Mouse (Mus musculus) forebrain, embryonic 16.5 days (tissue): Measurements from ENCODE around the gene Dab2ip. TPM values are rescaled to one million over a fixed set of nuclear protein-coding genes. Genes with fewer than 3 reads are reported as not detected.

Source experiments
- ATAC-seq: fragments of 200-750 bp; cut with Nextera tagmentation; 2 replicates; pipeline ENCODE4 v1.8.0; 2017; ENCODE audit warnings: mild to moderate bottlenecking, moderate library complexity
- H3K27ac ChIP-seq: fragments of 300-500 bp; sonication (generic); 2 replicates; pipeline ENCODE4 v1.5.1; 2014; ENCODE audit warnings: low read length, control low read depth
- H3K27me3 ChIP-seq: fragments of 300-500 bp; sonication (generic); replicated peaks from 2 replicates; pipeline ENCODE4 v1.6.1; 2014; ENCODE audit warnings: low read length; ENCODE audit not compliant: control insufficient read depth, insufficient read depth
- H3K36me3 ChIP-seq: fragments of 300-500 bp; sonication (generic); 2 replicates; pipeline ENCODE4 v1.6.1; 2014; ENCODE audit not compliant: control insufficient read depth, insufficient read depth
- H3K4me1 ChIP-seq: fragments of 300-500 bp; sonication (generic); replicated peaks from 2 replicates; pipeline ENCODE4 v1.6.1; 2014; ENCODE audit warnings: low read length; ENCODE audit not compliant: control insufficient read depth, insufficient read depth
- H3K4me2 ChIP-seq: fragments of 300-500 bp; sonication (generic); 2 replicates; pipeline ENCODE4 v1.6.1; 2014; ENCODE audit warnings: mild to moderate bottlenecking, low read length, control low read depth
- H3K4me3 ChIP-seq: fragments of 300-500 bp; sonication (generic); replicated peaks from 2 replicates; pipeline ENCODE4 v1.5.1; 2014; ENCODE audit warnings: mild to moderate bottlenecking, low read length, control low read depth
- H3K9ac ChIP-seq: fragments of 300-500 bp; sonication (generic); replicated peaks from 2 replicates; pipeline ENCODE4 v1.6.1; 2014; ENCODE audit warnings: low read depth, low read length, control low read depth
- H3K9me3 ChIP-seq: fragments of 300-500 bp; sonication (generic); 2 replicates; pipeline ENCODE4 v1.6.1; 2016; ENCODE audit warnings: low read length; ENCODE audit not compliant: control insufficient read depth
- WGBS: fragments of 180-500 bp; shearing (Covaris S2); extraction: QIAGEN DNeasy Blood & Tissue Kit; methylation state at CpG from one replicate; pipeline ENCODE4 v1.1.7; 2014; 5-methylcytosine and 5-hydroxymethylcytosine counted together
- polyA plus RNA-seq: library from polyadenylated mRNA; unstranded; fragments of >200 nt; fragmentation: Nextera tagmentation; extraction: Ambion mirVana; gene quantifications from 2 replicates; pipeline ENCODE4 v1.2.1, GENCODE M21; 2015

The Dab2ip gene
- polyA plus RNA-seq, 1 experiment from 2014 or later, result 42.8 TPM

GRCm38 (mm10) chr2:35570743-35571142 lies 12.7 kb downstream of the Dab2ip start:
- Histone ChIP-seq H3K9ac (no peak overlapping the region), H3K4me3 (no peak overlapping the region), H3K9me3 (no peaks in the 10 kb centered on the region), H3K27me3 (no peaks in the 10 kb centered on the region), H3K36me3 (no peaks in the 10 kb centered on the region), H3K4me1 (no peaks in the 10 kb centered on the region), H3K4me2 (no peak overlapping the region), H3K27ac (no peak overlapping the region)
- no peak for ATAC-seq
- 52% methylated on average over 4 of the region's 4 CpGs for WGBS

GRCm38 (mm10) chr2:35574643-35575042 lies 16.6 kb downstream of the Dab2ip start:
- Histone ChIP-seq H3K36me3 (no peaks in the 10 kb centered on the region), H3K4me1 (no peaks in the 10 kb centered on the region), H3K9me3 (no peaks in the 10 kb centered on the region), H3K27ac (no peak overlapping the region), H3K27me3 (no peaks in the 10 kb centered on the region), H3K4me2 (no peak overlapping the region), H3K9ac (no peak overlapping the region), H3K4me3 (no peak overlapping the region)
- WGBS, result 27% methylated on average over 1 of the region's 1 CpGs
- no peak for ATAC-seq

GRCm38 (mm10) chr2:35576675-35577074 lies 18.6 kb downstream of the Dab2ip start:
- no peaks in the 10 kb centered on the region for H3K9me3 ChIP-seq
- H3K27me3 ChIP-seq, result peaks cover 7% of the 10 kb centered on the region
- 91% methylated on average over 3 of the region's 3 CpGs for WGBS
- no peak overlapping the region for H3K4me3 ChIP-seq
- ATAC-seq, result no peak
- no peak overlapping the region for H3K27ac ChIP-seq
- H3K4me2 ChIP-seq, result no peak overlapping the region
- peaks cover 5% of the 10 kb centered on the region for H3K4me1 ChIP-seq
- H3K36me3 ChIP-seq, result no peaks in the 10 kb centered on the region
- H3K9ac ChIP-seq, result no peak overlapping the region

GRCm38 (mm10) chr2:35580111-35580510 lies 22.0 kb downstream of the Dab2ip start:
- WGBS, result 60% methylated on average over 4 of the region's 4 CpGs
- Histone ChIP-seq H3K9me3 (no peaks in the 10 kb centered on the region), H3K27ac (no peak overlapping the region), H3K27me3 (peaks cover 20% of the 10 kb centered on the region), H3K4me3 (no peak overlapping the region), H3K4me2 (no peak overlapping the region), H3K4me1 (peaks cover 19% of the 10 kb centered on the region), H3K36me3 (no peaks in the 10 kb centered on the region), H3K9ac (no peak overlapping the region)
- ATAC-seq, result no peak

GRCm38 (mm10) chr2:35581501-35582340 lies 23.7 kb downstream of the Dab2ip start:
- Histone ChIP-seq H3K4me1 (peaks cover 19% of the 10 kb centered on the region), H3K27ac (no peak overlapping the region), H3K9ac (peak overlapping the region; percentile 58), H3K36me3 (no peaks in the 10 kb centered on the region), H3K27me3 (peaks cover 20% of the 10 kb centered on the region), H3K4me3 (peak overlapping the region; percentile 48), H3K9me3 (no peaks in the 10 kb centered on the region), H3K4me2 (peak overlapping the region; percentile 89)
- peak; percentile 32; the same call in 1 of the 2 replicates for ATAC-seq
- WGBS, result under 1% methylated on average over 69 of the region's 76 CpGs

GRCm38 (mm10) chr2:35582341-35582941 lies 24.4 kb downstream of the Dab2ip start:
- Histone ChIP-seq H3K36me3 (no peaks in the 10 kb centered on the region), H3K4me1 (peaks cover 19% of the 10 kb centered on the region), H3K9ac (peak overlapping the region; percentile 36), H3K27me3 (peaks cover 20% of the 10 kb centered on the region), H3K9me3 (no peaks in the 10 kb centered on the region), H3K4me3 (peak overlapping the region; percentile 48), H3K4me2 (peak overlapping the region; percentile 89), H3K27ac (no peak overlapping the region)
- peak; percentile 31; the same call in 1 of the 2 replicates for ATAC-seq
- under 1% methylated on average over 30 of the region's 46 CpGs for WGBS

- Histone ChIP-seq H3K36me3 (no peaks in the 10 kb centered on the region), H3K27ac (no peak overlapping the region), H3K4me3 (no peak overlapping the region), H3K4me1 (peaks cover 19% of the 10 kb centered on the region), H3K27me3 (peaks cover 20% of the 10 kb centered on the region), H3K9me3 (no peaks in the 10 kb centered on the region), H3K4me2 (no peak overlapping the region), H3K9ac (no peak overlapping the region)
- WGBS, result 59% methylated on average over 5 of the region's 5 CpGs
- no peak for ATAC-seq
These were observed 25.3 kb downstream of the Dab2ip start for GRCm38 (mm10) chr2:35583406-35583805.

- 93% methylated on average over 3 of the region's 3 CpGs for WGBS
- Histone ChIP-seq H3K9ac (no peak overlapping the region), H3K4me2 (no peak overlapping the region), H3K36me3 (no peaks in the 10 kb centered on the region), H3K4me3 (no peak overlapping the region), H3K27ac (no peak overlapping the region), H3K9me3 (no peaks in the 10 kb centered on the region), H3K4me1 (peaks cover 19% of the 10 kb centered on the region), H3K27me3 (peaks cover 20% of the 10 kb centered on the region)
- ATAC-seq, result no peak
These were observed 25.9 kb downstream of the Dab2ip start for GRCm38 (mm10) chr2:35584011-35584410.

GRCm38 (mm10) chr2:35588368-35588767 lies 30.3 kb downstream of the Dab2ip start:
- H3K4me1 ChIP-seq, result peaks cover 6% of the 10 kb centered on the region
- WGBS, result 28% methylated on average over 9 of the region's 9 CpGs

More at GRCm38 (mm10) chr2:35588368-35588767, 30.3 kb downstream of the Dab2ip start:
- no peak for ATAC-seq
- no peak overlapping the region for H3K9ac ChIP-seq
- H3K4me2 ChIP-seq, result no peak overlapping the region
- H3K4me3 ChIP-seq, result no peak overlapping the region
- no peak overlapping the region for H3K27ac ChIP-seq
- peaks cover 9% of the 10 kb centered on the region; the same call in 1 of the 2 replicates for H3K27me3 ChIP-seq
- no peaks in the 10 kb centered on the region for H3K9me3 ChIP-seq
- no peaks in the 10 kb centered on the region for H3K36me3 ChIP-seq
